In genomic region chr9:42087921-42088320, GRCm38 (mm10) we compare ENCODE assay signal across 25 mouse cellular contexts. TPM values are rescaled to one million over a fixed set of nuclear protein-coding genes. Genes with fewer than 3 reads are reported as not detected.
DNase-seq lines count a peak whose midpoint lies in the region; ATAC-seq and TF ChIP-seq lines count a peak whose summit lies in the region.
"Had no signal": no experiment of that assay in that cellular context is flagged by ENCODE, and none has a peak within 500 bp of the region (broad histone marks: within the 10 kb centered on the region; RNA-seq: fewer than 3 reads in every experiment).

No protein-coding gene starts in this region.

- 61% methylated on average over 4 of the region's 4 CpGs for WGBS in lung, embryonic 14.5 days
- 53% methylated on average over 4 of the region's 4 CpGs for WGBS in lung, postnatal 0 days
- 84% methylated on average over 4 of the region's 4 CpGs for WGBS in hindbrain, embryonic 14.5 days

- peak; percentile 16 for DNase-seq in gastrocnemius, adult 2 months
- DNase-seq in gastrocnemius, postnatal 36 days: no peak
- DNase-seq in lung, embryonic 14.5 days: peak; percentile 57
- DNase-seq in lung, postnatal 4 days: no peak
- DNase-seq in lung, postnatal 0 days (ENCODE audit: low spot score): peak; percentile 92
- no peak for DNase-seq in left cerebral cortex, adult 8-10 months (ENCODE audit: low spot score in 2 of 2)
- no peak for DNase-seq in testis, postnatal 14 days (ENCODE audit: low spot score)
- no peak for DNase-seq in hindbrain, embryonic 14.5 days (ENCODE audit: low spot score)
- DNase-seq: adrenal gland, postnatal 10 days; cerebellum, adult 18-20 months; cerebellum, postnatal 14 days; gastrocnemius, postnatal 25 days; heart, adult 2 months; heart, postnatal 14 days; kidney, adult 18-20 months; liver had no signal

- no peaks in the 10 kb centered on the region for H3K27me3 ChIP-seq in lung, embryonic 14.5 days (ENCODE audit: insufficient read depth, low read length)
- H3K27me3 ChIP-seq in lung, postnatal 0 days (replicated peaks; ENCODE audit: insufficient read depth, low read length): no peaks in the 10 kb centered on the region
- no peaks in the 10 kb centered on the region for H3K27me3 ChIP-seq in hindbrain, embryonic 14.5 days (ENCODE audit: control insufficient read depth, insufficient read depth, low read length)
- H3K27me3 ChIP-seq: embryonic facial prominence, embryonic 13.5 days; heart, embryonic 13.5 days; hindbrain, embryonic 12.5 days; liver, embryonic 15.5 days; midbrain, embryonic 13.5 days had no signal

- peak; percentile 95 for TF ChIP-seq EP300 in lung, postnatal 0 days (IDR thresholded peaks at IDR 0.05)

- no peaks in the 10 kb centered on the region for H3K9me3 ChIP-seq in lung, embryonic 14.5 days (ENCODE audit: low read depth, low read length)
- H3K9me3 ChIP-seq in lung, postnatal 0 days (ENCODE audit: low read length): no peaks in the 10 kb centered on the region
- no peaks in the 10 kb centered on the region for H3K9me3 ChIP-seq in hindbrain, embryonic 14.5 days (ENCODE audit: control insufficient read depth, low read length)
- H3K9me3 ChIP-seq: embryonic facial prominence, embryonic 13.5 days; heart, embryonic 13.5 days; hindbrain, embryonic 12.5 days; limb, embryonic 10.5 days; liver, embryonic 15.5 days; midbrain, embryonic 13.5 days had no signal

- H3K36me3 ChIP-seq in lung, embryonic 14.5 days (ENCODE audit: insufficient read depth): no peaks in the 10 kb centered on the region
- H3K36me3 ChIP-seq in lung, postnatal 0 days (ENCODE audit: insufficient read depth, low read length): no peaks in the 10 kb centered on the region
- H3K36me3 ChIP-seq in hindbrain, embryonic 14.5 days (replicated peaks; ENCODE audit: control insufficient read depth, insufficient read depth): 0 out of 2 replicates have a peak, but pooled peaks cover 21% of the 10 kb centered on the region
- H3K36me3 ChIP-seq: heart, embryonic 13.5 days; hindbrain, embryonic 12.5 days; liver, embryonic 15.5 days had no signal

- H3K9ac ChIP-seq in lung, embryonic 14.5 days: no peak overlapping the region
- no peak overlapping the region for H3K9ac ChIP-seq in lung, postnatal 0 days (replicated peaks; ENCODE audit: low read depth)
- H3K9ac ChIP-seq in hindbrain, embryonic 14.5 days: no peak overlapping the region
- H3K9ac ChIP-seq: embryonic facial prominence, embryonic 13.5 days; heart, embryonic 13.5 days; hindbrain, embryonic 12.5 days; liver, embryonic 15.5 days; midbrain, embryonic 13.5 days had no signal

- no peaks in the 10 kb centered on the region for H3K4me1 ChIP-seq in lung, embryonic 14.5 days (ENCODE audit: insufficient read depth)
- no peaks in the 10 kb centered on the region for H3K4me1 ChIP-seq in lung, postnatal 0 days (ENCODE audit: insufficient read depth, low read depth, low read length)
- no peaks in the 10 kb centered on the region for H3K4me1 ChIP-seq in hindbrain, embryonic 14.5 days (replicated peaks; ENCODE audit: control insufficient read depth, insufficient read depth, low read length)
- H3K4me1 ChIP-seq: heart, embryonic 13.5 days; hindbrain, embryonic 12.5 days; liver, embryonic 15.5 days; midbrain, embryonic 13.5 days had no signal

- peak overlapping the region; percentile 55 for H3K27ac ChIP-seq in gastrocnemius, adult 2 months
- peak overlapping the region; percentile 54; the same call in 1 of the 2 replicates for H3K27ac ChIP-seq in lung, embryonic 14.5 days (ENCODE audit: low read depth)
- H3K27ac ChIP-seq in lung, postnatal 0 days (ENCODE audit: low read length): peak overlapping the region; percentile 27; the same call in 1 of the 2 replicates
- no peak overlapping the region for H3K27ac ChIP-seq in hindbrain, embryonic 14.5 days
- H3K27ac ChIP-seq: embryonic facial prominence, embryonic 13.5 days; heart, adult 2 months; heart, embryonic 13.5 days; hindbrain, embryonic 12.5 days; limb, embryonic 10.5 days; liver, embryonic 15.5 days; midbrain, embryonic 13.5 days; stomach, postnatal 0 days had no signal

- no peak overlapping the region for H3K4me3 ChIP-seq in gastrocnemius, adult 2 months
- no peak overlapping the region for H3K4me3 ChIP-seq in lung, embryonic 14.5 days (ENCODE audit: low read depth, low read length)
- no peak overlapping the region for H3K4me3 ChIP-seq in lung, postnatal 0 days (ENCODE audit: low read depth, low read length)
- H3K4me3 ChIP-seq in hindbrain, embryonic 14.5 days (replicated peaks; ENCODE audit: low read length): no peak overlapping the region
- H3K4me3 ChIP-seq: embryonic facial prominence, embryonic 13.5 days; heart, adult 2 months; heart, embryonic 13.5 days; hindbrain, embryonic 12.5 days; limb, embryonic 10.5 days; liver, embryonic 15.5 days; midbrain, embryonic 13.5 days had no signal

- intact Hi-C loops in gastrocnemius, adult 2 months (cut with DNase I): loop anchor here (5.0 kb wide), 1 partner anchor 34 kb away; the partner anchor contains the start of gene Sorl1
- intact Hi-C loops in gastrocnemius, postnatal 36 days (cut with DNase I): no loop called here

- no peak overlapping the region for H3K4me2 ChIP-seq in lung, embryonic 14.5 days
- no peak overlapping the region for H3K4me2 ChIP-seq in lung, postnatal 0 days (replicated peaks; ENCODE audit: low read depth, low read length)
- H3K4me2 ChIP-seq in hindbrain, embryonic 14.5 days (replicated peaks): no peak overlapping the region
- H3K4me2 ChIP-seq: embryonic facial prominence, embryonic 13.5 days; heart, embryonic 13.5 days; hindbrain, embryonic 12.5 days; liver, embryonic 15.5 days; midbrain, embryonic 13.5 days had no signal

- no peak for ATAC-seq in lung, embryonic 14.5 days (ENCODE audit: insufficient read depth)
- peak; percentile 99 for ATAC-seq in lung, postnatal 0 days
- no peak for ATAC-seq in hindbrain, embryonic 14.5 days (ENCODE audit: low FRiP score)
- ATAC-seq: forebrain, embryonic 14.5 days; midbrain, embryonic 13.5 days had no signal

- TF ChIP-seq CTCF in gastrocnemius, adult 2 months (IDR thresholded peaks at IDR 0.05): no peak
- no peak for TF ChIP-seq CTCF in lung, embryonic 14.5 days (IDR thresholded peaks at IDR 0.05; ENCODE audit: low read depth)
- no peak for TF ChIP-seq CTCF in lung, postnatal 0 days (IDR thresholded peaks at IDR 0.05)

RNA-seq across cellular contexts. Expression of gene Sorl1, which starts 36.2 kb away (rescaled TPM):
- 10 to 100 TPM; 38.7 to 43.4 TPM for total RNA-seq in gastrocnemius, adult 2 months (2021)
- total RNA-seq in gastrocnemius, postnatal 36 days (2021): 10 to 100 TPM; 30.7 to 38.0 TPM
- 15.3 and 19.8 TPM in 2 replicates for polyA plus RNA-seq in lung, embryonic 14.5 days (2014; fragmentation: Nextera tagmentation; extraction: Ambion mirVana)
- 16.4 and 18.4 TPM in 2 replicates for polyA plus RNA-seq in lung, postnatal 0 days (2015; fragmentation: Nextera tagmentation; extraction: Ambion mirVana)
- 100 to 1,000 TPM; 150 to 183 (median 172) TPM for total RNA-seq in left cerebral cortex, adult 8-10 months (2022)
- polyA plus RNA-seq in hindbrain, embryonic 14.5 days (2014; fragmentation: Nextera tagmentation; extraction: Ambion mirVana): 17.9 and 21.4 TPM in 2 replicates
- total RNA-seq: MEL had no signal

Comparison
In these comparisons a context has a peak if more than half of its experiments do, and no peak if none do; other contexts are left out.
1. DNase-seq: peak in gastrocnemius, adult 2 months (single experiment), lung, embryonic 14.5 days (single experiment) and lung, postnatal 0 days (single experiment); none in gastrocnemius, postnatal 36 days (0 of 2), lung, postnatal 4 days (0 of 2), left cerebral cortex, adult 8-10 months (0 of 2), testis, postnatal 14 days (single experiment) and hindbrain, embryonic 14.5 days (single experiment).